Mouse (Mus musculus): ENCODE data around the gene Gbp7.
"Not testable (repeated sequence)": the region's sequence is repeated elsewhere in the genome, so short reads cannot be mapped to it uniquely, and the experiment has no call there.

The Gbp7 gene

GRCm38 (mm10) chr3:142561045-142561646 is 31.0 kb downstream of the Gbp7 start:
- DNase-seq (ENCODE audit: low spot score): no peak

GRCm38 (mm10) chr3:142561666-142562065 is 31.5 kb downstream of the Gbp7 start:
- no peak for DNase-seq (ENCODE audit: low spot score)

GRCm38 (mm10) chr3:142567490-142567889 is 37.3 kb downstream of the Gbp7 start:
- not testable (repeated sequence) for DNase-seq (ENCODE audit: low spot score)

GRCm38 (mm10) chr3:142570738-142571137 is 40.6 kb downstream of the Gbp7 start:
- DNase-seq (ENCODE audit: low spot score): no peak

- no peak for DNase-seq (ENCODE audit: low spot score)
Observed at GRCm38 (mm10) chr3:142577108-142577507, 47.0 kb downstream of the Gbp7 start.

GRCm38 (mm10) chr3:142578342-142578741 is 48.2 kb downstream of the Gbp7 start:
- DNase-seq (ENCODE audit: low spot score): no peak

- no peak for DNase-seq (ENCODE audit: low spot score)
Observed at GRCm38 (mm10) chr3:142583067-142583466, 52.9 kb downstream of the Gbp7 start.

- DNase-seq (ENCODE audit: low spot score): no peak
Observed at GRCm38 (mm10) chr3:142587386-142587785, 57.2 kb downstream of the Gbp7 start.

GRCm38 (mm10) chr3:142588888-142589287 is 58.7 kb downstream of the Gbp7 start:
- DNase-seq (ENCODE audit: low spot score): no peak

GRCm38 (mm10) chr3:142590431-142591067 is 60.4 kb downstream of the Gbp7 start:
- no peak for DNase-seq (ENCODE audit: low spot score)

GRCm38 (mm10) chr3:142594547-142594946 is 64.4 kb downstream of the Gbp7 start, which contains the start of gene Gbp2b:
Gbp2b (plus strand) TSS chr3:142594847.
- no peak for DNase-seq (ENCODE audit: low spot score)

GRCm38 (mm10) chr3:142597923-142598322 is 67.8 kb downstream of the Gbp7 start:
- no peak for DNase-seq (ENCODE audit: low spot score)
